Mouse (Mus musculus): ENCODE results near the gene Polr3h. TPM values are rescaled to one million over a fixed set of nuclear protein-coding genes. Genes with fewer than 3 reads are reported as not detected.

Gene Polr3h
- total and polyA plus RNA-seq, 2 experiments from 2014 or later: 49.5 to 77.0 TPM

- no peak for TF ChIP-seq CTCF (IDR thresholded peaks at IDR 0.05)
- WGBS: 2% methylated on average over 19 of the region's 19 CpGs
- peak overlapping the region; percentile 70 for H3K4me2 ChIP-seq (ENCODE audit: low read depth, low read length, poor library complexity, severe bottlenecking)
These were observed 11.3 kb upstream of the Polr3h start for GRCm38 (mm10) chr15:81937098-81937972.

GRCm38 (mm10) chr15:81936679-81937078, 10.6 kb upstream of the Polr3h start, which contains the start of gene Csdc2:
TSS of gene Csdc2 (plus strand) at chr15:81936759.
- Histone ChIP-seq H3K4me1 (ENCODE audit: insufficient read depth, low read length) (peaks cover 17% of the 10 kb centered on the region; the same call in 1 of the 2 replicates), H3K9me3 (ENCODE audit: low read length) (no peaks in the 10 kb centered on the region), H3K4me3 (ENCODE audit: low read depth, low read length) (peak within 1 kb of the TSS; percentile 70), H3K27ac (ENCODE audit: low read depth, low read length) (peak within 1 kb of the TSS; percentile 94), H3K27me3 (ENCODE audit: insufficient read depth, low read length) (no peaks in the 10 kb centered on the region), H3K36me3 (ENCODE audit: insufficient read depth, low read length) (0 out of 2 replicates have a peak, but pooled peaks cover 4% of the 10 kb centered on the region), H3K9ac (replicated peaks; ENCODE audit: low read length, poor library complexity, severe bottlenecking) (peak within 1 kb of the TSS; percentile 83), H3K4me2 (ENCODE audit: low read depth, low read length, poor library complexity, severe bottlenecking) (peak within 1 kb of the TSS; percentile 70)
- DNase-seq (ENCODE audit: low spot score) (peak; percentile 89), ATAC-seq (ENCODE audit: low FRiP score) (peak; percentile 84)
- WGBS: 0% methylated on average over 12 of the region's 12 CpGs
- TF ChIP-seq CTCF (IDR thresholded peaks at IDR 0.05): peak; percentile 53

More at GRCm38 (mm10) chr15:81937098-81937972, 11.3 kb upstream of the Polr3h start:
- Histone ChIP-seq H3K9me3 (ENCODE audit: low read length) (no peaks in the 10 kb centered on the region), H3K9ac (replicated peaks; ENCODE audit: low read length, poor library complexity, severe bottlenecking) (peak overlapping the region; percentile 83), H3K27ac (ENCODE audit: low read depth, low read length) (peak overlapping the region; percentile 94), H3K4me3 (ENCODE audit: low read depth, low read length) (peak overlapping the region; percentile 70), H3K27me3 (ENCODE audit: insufficient read depth, low read length) (no peaks in the 10 kb centered on the region), H3K4me1 (ENCODE audit: insufficient read depth, low read length) (peaks cover 17% of the 10 kb centered on the region; the same call in 1 of the 2 replicates), H3K36me3 (ENCODE audit: insufficient read depth, low read length) (0 out of 2 replicates have a peak, but pooled peaks cover 4% of the 10 kb centered on the region)
- ATAC-seq (ENCODE audit: low FRiP score): peak; percentile 44
- peak; percentile 69 for DNase-seq (ENCODE audit: low spot score)

- ATAC-seq (ENCODE audit: low FRiP score): peak; percentile 19; the same call in 1 of the 2 replicates
- 58% methylated on average over 7 of the region's 7 CpGs for WGBS
- Histone ChIP-seq H3K9ac (replicated peaks; ENCODE audit: low read length, poor library complexity, severe bottlenecking) (peak overlapping the region; percentile 83), H3K36me3 (ENCODE audit: insufficient read depth, low read length) (0 out of 2 replicates have a peak, but pooled peaks cover 4% of the 10 kb centered on the region), H3K4me1 (ENCODE audit: insufficient read depth, low read length) (peaks cover 17% of the 10 kb centered on the region; the same call in 1 of the 2 replicates), H3K9me3 (ENCODE audit: low read length) (no peaks in the 10 kb centered on the region), H3K4me3 (ENCODE audit: low read depth, low read length) (peak overlapping the region; percentile 70), H3K4me2 (ENCODE audit: low read depth, low read length, poor library complexity, severe bottlenecking) (peak overlapping the region; percentile 70), H3K27me3 (ENCODE audit: insufficient read depth, low read length) (no peaks in the 10 kb centered on the region), H3K27ac (ENCODE audit: low read depth, low read length) (peak overlapping the region; percentile 94)
- DNase-seq (ENCODE audit: low spot score): no peak
- TF ChIP-seq CTCF (IDR thresholded peaks at IDR 0.05): no peak
These were observed 10.0 kb upstream of the Polr3h start for GRCm38 (mm10) chr15:81935869-81936637.

- 84% methylated on average over 1 of the region's 1 CpGs for whole genome bisulfite sequencing
- TF ChIP-seq CTCF (IDR thresholded peaks at IDR 0.05): no peak
- Histone ChIP-seq H3K9ac (replicated peaks; ENCODE audit: low read length, poor library complexity, severe bottlenecking) (no peak overlapping the region), H3K9me3 (ENCODE audit: low read length) (no peaks in the 10 kb centered on the region), H3K27me3 (ENCODE audit: insufficient read depth, low read length) (no peaks in the 10 kb centered on the region), H3K4me1 (ENCODE audit: insufficient read depth, low read length) (peaks cover 11% of the 10 kb centered on the region; the same call in 1 of the 2 replicates), H3K36me3 (ENCODE audit: insufficient read depth, low read length) (no peaks in the 10 kb centered on the region), H3K4me2 (ENCODE audit: low read depth, low read length, poor library complexity, severe bottlenecking) (no peak overlapping the region), H3K27ac (ENCODE audit: low read depth, low read length) (no peak overlapping the region), H3K4me3 (ENCODE audit: low read depth, low read length) (no peak overlapping the region)
- DNase-seq (ENCODE audit: low spot score) (no peak), ATAC-seq (ENCODE audit: low FRiP score) (no peak)
These were observed 7.9 kb upstream of the Polr3h start for GRCm38 (mm10) chr15:81933986-81934385.

- Histone ChIP-seq H3K27ac (ENCODE audit: low read depth, low read length) (no peak overlapping the region), H3K9ac (replicated peaks; ENCODE audit: low read length, poor library complexity, severe bottlenecking) (no peak overlapping the region), H3K9me3 (ENCODE audit: low read length) (no peaks in the 10 kb centered on the region), H3K4me1 (ENCODE audit: insufficient read depth, low read length) (peaks cover 4% of the 10 kb centered on the region; the same call in 1 of the 2 replicates), H3K4me3 (ENCODE audit: low read depth, low read length) (no peak overlapping the region), H3K4me2 (ENCODE audit: low read depth, low read length, poor library complexity, severe bottlenecking) (no peak overlapping the region; the same call in 1 of the 2 replicates), H3K27me3 (ENCODE audit: insufficient read depth, low read length) (no peaks in the 10 kb centered on the region), H3K36me3 (ENCODE audit: insufficient read depth, low read length) (no peaks in the 10 kb centered on the region)
- no peak for TF ChIP-seq CTCF (IDR thresholded peaks at IDR 0.05)
- DNase-seq (ENCODE audit: low spot score) (no peak), ATAC-seq (ENCODE audit: low FRiP score) (no peak)
- 32% methylated on average over 12 of the region's 12 CpGs for WGBS
These were observed 7.0 kb upstream of the Polr3h start for GRCm38 (mm10) chr15:81932951-81933470.
